Mouse (Mus musculus): ENCODE results near the gene Mrap2. TPM values are rescaled to one million over a fixed set of nuclear protein-coding genes. Genes with fewer than 3 reads are reported as not detected.

Gene Mrap2
- total RNA-seq, 2 experiments from 2014 or later = 0.75 to 1.2 TPM

DNA sequence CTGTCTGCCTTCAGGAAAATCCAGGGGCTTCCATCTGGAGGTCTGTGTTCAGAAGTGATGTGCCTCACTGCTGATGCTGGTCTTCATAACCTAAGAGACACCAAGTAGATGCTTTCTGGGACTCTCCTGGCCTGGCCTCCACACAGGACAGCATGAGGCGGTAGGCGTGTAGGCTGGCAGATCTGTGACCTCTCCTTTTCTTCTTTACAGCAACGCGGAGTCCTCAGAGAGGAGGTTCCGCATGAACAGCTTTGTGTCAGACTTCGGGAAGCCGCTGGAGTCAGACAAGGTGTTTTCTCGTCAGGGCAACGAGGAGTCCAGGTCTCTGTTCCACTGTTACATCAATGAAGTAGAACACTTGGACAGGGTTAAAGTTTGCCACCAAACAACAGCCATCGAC lies 38.1 kb downstream of the Mrap2 start:
- no peak for DNase-seq

DNA sequence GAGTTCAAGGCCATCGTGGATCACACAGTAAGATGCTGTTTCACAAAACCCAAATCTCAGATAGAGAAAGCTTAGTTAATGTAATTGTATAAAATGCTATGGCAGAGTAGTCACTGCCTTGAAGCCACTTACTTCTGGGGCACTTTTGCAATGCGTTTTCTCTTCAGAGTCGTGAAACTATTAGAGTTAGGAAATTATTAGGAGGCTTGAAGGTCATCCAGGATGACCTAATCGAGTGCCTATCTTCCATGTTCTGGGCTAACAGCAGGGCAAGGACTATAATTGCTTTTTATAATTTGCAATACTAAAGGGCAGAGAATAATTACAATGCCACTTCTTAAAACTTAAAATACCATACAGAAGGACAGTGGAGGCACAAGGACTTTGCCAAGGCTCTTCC lies 43.2 kb downstream of the Mrap2 start:
- no peak for DNase-seq

DNA sequence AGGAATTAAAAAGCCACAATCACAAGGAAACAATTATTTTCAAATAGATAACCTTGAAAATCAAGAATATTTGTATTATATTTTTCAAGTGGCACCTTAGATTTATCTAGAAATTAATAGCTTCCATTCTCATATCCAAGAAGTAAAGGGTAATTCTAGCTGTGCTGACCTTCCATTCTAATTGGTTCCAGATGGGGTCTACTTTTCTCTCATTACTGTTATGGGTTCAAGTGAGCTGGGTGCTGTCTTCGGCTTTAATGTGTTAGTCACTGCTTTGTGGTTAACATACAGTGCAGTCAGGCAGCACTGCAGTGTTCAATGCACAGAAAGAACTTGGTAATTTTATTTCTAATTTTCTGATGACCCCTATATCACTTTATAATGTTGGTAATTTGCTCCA lies 49.6 kb downstream of the Mrap2 start:
- DNase-seq = no peak

DNA sequence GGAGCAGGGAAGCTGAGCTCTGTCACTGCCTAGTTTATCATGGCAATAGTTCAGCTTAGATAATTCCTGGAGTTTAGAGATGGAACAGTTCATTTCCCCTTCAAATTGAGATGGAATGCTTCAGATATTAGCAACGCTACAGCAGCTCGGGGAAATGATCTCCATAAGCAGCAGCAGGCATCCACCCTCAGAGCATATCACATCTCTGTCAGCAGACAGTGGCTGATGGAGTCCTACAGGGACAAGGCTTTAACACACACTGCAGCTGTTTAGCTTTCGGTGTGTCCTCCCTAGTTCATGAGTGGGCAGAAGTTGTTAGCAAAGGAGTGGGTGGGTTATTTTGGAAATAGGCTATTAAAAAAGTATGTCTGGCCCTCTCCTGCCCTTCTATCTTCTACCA lies 53.2 kb downstream of the Mrap2 start:
- DNase-seq = no peak

DNA sequence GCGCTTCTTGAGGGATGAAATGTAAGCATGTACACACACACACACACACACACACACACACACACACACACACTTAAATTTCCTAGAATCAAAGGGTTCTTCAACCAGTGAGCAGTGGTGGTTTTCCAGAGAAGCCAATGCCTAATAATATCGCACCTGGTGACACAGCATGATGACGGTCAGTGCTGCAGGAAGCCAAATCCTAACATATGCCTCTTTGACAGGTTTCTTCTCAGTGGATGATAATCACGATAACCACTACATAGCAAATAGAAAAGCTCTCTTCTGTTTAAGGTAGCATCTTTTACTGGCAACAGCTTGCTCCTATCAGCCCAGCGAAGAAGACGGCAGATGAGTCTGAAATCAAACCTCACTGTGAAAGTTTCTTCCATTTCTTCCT lies 53.9 kb downstream of the Mrap2 start:
- no peak for DNase-seq

DNA sequence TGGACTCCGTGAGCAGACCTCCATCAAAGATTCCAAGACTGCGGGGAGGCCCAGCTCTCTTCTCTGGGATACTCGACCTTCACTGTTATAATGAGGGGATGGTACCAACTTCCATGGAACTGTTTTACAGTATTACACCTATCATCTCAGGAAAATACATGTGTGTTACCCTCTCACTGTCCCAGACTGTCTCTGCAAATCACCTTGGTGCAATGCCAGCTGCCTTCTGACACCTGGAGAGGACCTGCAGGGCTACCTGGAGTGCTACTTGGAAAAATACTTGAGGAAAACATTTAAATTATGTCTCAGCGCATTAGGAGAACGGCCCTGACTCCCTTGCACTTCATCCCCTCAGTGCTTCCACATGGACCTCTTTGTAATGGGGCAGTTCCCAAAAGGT lies 56.3 kb downstream of the Mrap2 start:
- DNase-seq = no peak

DNA sequence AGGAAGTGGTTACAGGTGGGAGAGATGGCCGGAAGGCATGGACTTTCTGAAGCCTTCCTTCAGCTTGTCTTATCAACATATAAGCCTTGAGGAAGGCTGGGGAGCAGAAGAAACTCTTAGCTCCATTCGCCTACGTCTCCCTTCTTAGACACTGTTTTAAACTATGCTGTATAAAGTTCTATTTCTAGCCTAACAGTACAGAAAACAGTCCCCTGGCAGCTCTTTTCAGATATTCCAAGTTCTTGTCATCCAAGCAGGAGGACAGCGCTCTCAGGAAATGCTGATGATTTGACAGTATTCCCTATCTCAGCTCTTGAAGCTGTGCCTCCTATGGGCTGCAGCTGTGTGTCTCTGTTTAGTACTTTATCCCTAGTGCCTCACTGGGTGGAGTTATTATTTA lies 56.8 kb downstream of the Mrap2 start:
- no peak for DNase-seq

DNA sequence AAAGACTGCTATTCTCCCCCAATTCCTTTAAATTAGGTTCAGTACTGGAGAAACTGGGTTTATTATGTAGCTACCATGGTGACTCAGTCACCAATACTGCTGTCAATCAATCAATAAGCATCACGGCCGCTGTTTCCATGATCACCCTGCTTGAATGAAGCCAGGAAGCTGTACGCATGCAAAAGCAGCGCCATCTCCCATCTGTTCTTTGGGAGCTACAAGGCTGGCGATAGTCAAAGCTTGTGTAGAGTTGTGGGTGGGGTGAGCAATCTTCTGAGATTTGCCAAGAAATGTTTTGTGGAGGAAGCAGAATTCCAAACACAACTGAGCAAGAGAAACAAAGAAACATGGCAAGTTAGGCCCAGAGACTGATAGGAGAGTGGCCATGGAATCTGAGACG lies 58.3 kb downstream of the Mrap2 start:
- DNase-seq = no peak

DNA sequence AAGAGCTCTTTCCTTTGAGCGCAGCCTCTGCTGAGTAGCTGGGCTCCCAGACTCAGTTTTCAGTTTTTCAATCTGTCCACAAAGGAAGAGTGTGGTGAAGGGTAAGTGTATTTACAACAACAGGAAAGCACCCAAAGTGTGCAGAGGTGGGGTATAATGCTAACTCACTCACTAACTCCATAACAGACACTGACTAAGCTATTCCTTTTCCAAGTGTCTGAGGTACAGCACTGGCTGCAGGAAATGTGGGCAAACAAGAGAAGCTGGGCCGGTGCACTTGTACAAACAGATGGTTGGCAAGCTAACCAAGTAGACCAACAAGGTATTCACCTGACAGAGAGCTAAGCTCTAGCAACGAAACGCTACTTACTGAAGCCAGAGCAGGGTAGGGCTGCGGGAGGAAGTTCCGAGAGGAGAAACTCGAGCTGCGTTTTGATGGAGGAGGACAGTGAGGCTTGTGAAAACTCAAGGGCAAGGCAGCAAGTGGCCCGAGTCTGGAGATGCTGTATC lies 66.8 kb downstream of the Mrap2 start:
- no peak for DNase-seq

DNA sequence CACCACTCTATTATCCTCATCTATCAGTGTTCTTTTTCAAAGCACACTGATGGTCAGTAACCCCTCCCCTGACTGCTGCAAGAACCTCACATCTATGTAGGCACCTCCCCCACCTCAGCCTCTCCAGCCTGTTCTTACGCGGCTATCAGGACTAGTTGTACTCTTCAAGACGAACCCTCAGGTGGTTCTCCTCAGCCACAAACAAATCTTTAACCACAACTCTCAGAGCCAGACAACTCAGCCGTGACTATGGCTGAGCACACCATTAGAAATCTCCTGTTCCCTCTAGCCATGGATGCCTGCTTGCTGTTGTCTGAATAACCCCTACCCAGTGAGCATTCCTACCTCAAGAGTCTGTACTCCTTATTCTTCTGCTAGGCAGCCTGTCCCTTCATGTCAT lies 69.1 kb downstream of the Mrap2 start:
- DNase-seq = no peak

Other genes with a start within 250 kb of the Mrap2 start
- gene Ripply2, start 128.8 kb upstream of the Mrap2 start, total RNA-seq (2021) = not detected
- gene Cyb5r4, start 122.3 kb upstream of the Mrap2 start, total RNA-seq (2021) = 10 to 100 TPM; 20.4 to 21.1 TPM
- 1 to 10 TPM; 2.3 to 3.5 TPM for gene Cep162, start 111.2 kb downstream of the Mrap2 start, total RNA-seq (2021)